Mouse (Mus musculus) myocyte (in vitro differentiated cells): ENCODE results near the gene Plekha4. TPM values are rescaled to one million over a fixed set of nuclear protein-coding genes. Genes with fewer than 3 reads are reported as not detected.

Experiments
- H3K27me3 ChIP-seq: one replicate; pipeline ENCODE4 v1.6.1; 2011; ENCODE audit not compliant: control insufficient read depth, insufficient read depth, insufficient read length
- H3K36me3 ChIP-seq: one replicate; pipeline ENCODE4 v1.6.1; 2011; ENCODE audit not compliant: control insufficient read depth, insufficient read depth
- H3K4me2 ChIP-seq: one replicate; pipeline ENCODE4 v1.6.1; 2011; ENCODE audit warnings: low read depth, control low read depth
- H3K4me3 ChIP-seq: one replicate; pipeline ENCODE4 v1.5.1; 2011; ENCODE audit warnings: mild to moderate bottlenecking, control low read depth, moderate library complexity
- H3K79me2 ChIP-seq: one replicate; pipeline ENCODE4 v1.6.1; 2011; ENCODE audit not compliant: control insufficient read depth, insufficient read depth
- H3ac ChIP-seq: one replicate; pipeline ENCODE4 v1.6.1; 2011; ENCODE audit not compliant: control insufficient read depth, insufficient read length
- CEBPB ChIP-seq: IDR thresholded peaks from 2 replicates; pipeline ENCODE4 v1.6.1; 2011; ENCODE audit warnings: mild to moderate bottlenecking, moderate library complexity; ENCODE audit not compliant: poor library complexity, insufficient read depth, severe bottlenecking
- E2F4 ChIP-seq: IDR thresholded peaks from one replicate; pipeline ENCODE4 v1.6.1; 2011; ENCODE audit warnings: mild to moderate bottlenecking, control low read depth, moderate library complexity; ENCODE audit not compliant: insufficient read depth
- MAX ChIP-seq: IDR thresholded peaks from one replicate; pipeline ENCODE4 v1.6.1; 2011; ENCODE audit warnings: low read depth, mild to moderate bottlenecking, control low read depth
- MYOD1 ChIP-seq, 3 experiments: IDR thresholded peaks; one replicate each; pipeline ENCODE4 v1.6.1; 2011; ENCODE audit warnings: control low read depth in 2 of 3, low read depth in 2 of 3, mild to moderate bottlenecking in 2 of 3, moderate library complexity in 1 of 3; ENCODE audit not compliant: insufficient read length in 2 of 3, control insufficient read depth in 1 of 3
- MYOG ChIP-seq, 3 experiments: IDR thresholded peaks; one replicate each; pipeline ENCODE4 v1.6.1; 2011; ENCODE audit warnings: control low read depth in 2 of 3, low read depth in 2 of 3, mild to moderate bottlenecking in 2 of 3; ENCODE audit not compliant: insufficient read length in 2 of 3, control insufficient read depth in 1 of 3, insufficient read depth in 1 of 3
- POLR2A ChIP-seq: IDR thresholded peaks from one replicate; pipeline ENCODE4 v1.6.1; 2011; ENCODE audit warnings: low read depth, mild to moderate bottlenecking, control low read depth, moderate library complexity; ENCODE audit not compliant: insufficient read length
- POLR2AphosphoS2 ChIP-seq: IDR thresholded peaks from one replicate; pipeline ENCODE4 v1.6.1; 2011; ENCODE audit warnings: low read depth, control low read depth; ENCODE audit not compliant: insufficient read length
- REST ChIP-seq: IDR thresholded peaks from one replicate; pipeline ENCODE4 v1.6.1; 2011; ENCODE audit warnings: mild to moderate bottlenecking, control low read depth, moderate library complexity; ENCODE audit not compliant: insufficient read depth, insufficient read length
- SRF ChIP-seq: IDR thresholded peaks from one replicate; pipeline ENCODE4 v1.6.1; 2011; ENCODE audit warnings: low read depth; ENCODE audit not compliant: control insufficient read depth, insufficient read length
- TCF12 ChIP-seq: IDR thresholded peaks from one replicate; pipeline ENCODE4 v1.6.1; 2011; ENCODE audit warnings: mild to moderate bottlenecking, control low read depth; ENCODE audit not compliant: poor library complexity, insufficient read depth, severe bottlenecking
- TCF3 ChIP-seq: IDR thresholded peaks from one replicate; pipeline ENCODE4 v1.6.1; 2011; ENCODE audit warnings: low read depth, control low read depth; ENCODE audit not compliant: insufficient read length
- USF1 ChIP-seq: IDR thresholded peaks from one replicate; pipeline ENCODE4 v1.6.1; 2011; ENCODE audit warnings: low read depth, mild to moderate bottlenecking, control low read depth, moderate library complexity
- polyA plus RNA-seq: library from polyadenylated mRNA; unstranded; fragments of >200 nt; fragmentation: generic; extraction: Trizol; gene quantifications from one replicate; pipeline ENCODE4 v1.2.1, GENCODE M21; 2012; ENCODE audit warnings: missing spikeins

Gene Plekha4
- polyA plus RNA-seq, 1 experiment, result 2.6 TPM

- Histone ChIP-seq H3K36me3 (no peaks in the 10 kb centered on the region), H3K27me3 (no peaks in the 10 kb centered on the region), H3K4me3 (no peak overlapping the region), H3ac (no peak overlapping the region), H3K79me2 (peaks cover 5% of the 10 kb centered on the region), H3K4me2 (peak overlapping the region; percentile 78)
- TF ChIP-seq SRF, result no peak
- no peak for TF ChIP-seq MYOD1 (IDR thresholded peaks at IDR 0.05; ENCODE audit: control insufficient read depth in 1 of 3, insufficient read length in 2 of 3, low read depth in 2 of 3)
- TF ChIP-seq MYOG (IDR thresholded peaks at IDR 0.05; ENCODE audit: control insufficient read depth in 1 of 3, insufficient read depth in 1 of 3, insufficient read length in 2 of 3, low read depth in 2 of 3), result no peak
- no peak for TF ChIP-seq TCF12
- no peak for TF ChIP-seq POLR2AphosphoS2
- no peak for TF ChIP-seq MAX
- TF ChIP-seq TCF3, result no peak
- no peak for TF ChIP-seq CEBPB
- TF ChIP-seq E2F4, result no peak
- TF ChIP-seq USF1, result no peak
- TF ChIP-seq REST, result no peak
- no peak for TF ChIP-seq POLR2A
Observed at GRCm38 (mm10) chr7:45567112-45567779, 41.1 kb downstream of the Plekha4 start.

- TF ChIP-seq TCF12 (no peak), POLR2AphosphoS2 (no peak), USF1 (no peak), POLR2A (peak; percentile 15)
- no peak overlapping the region for H3ac ChIP-seq
- peak overlapping the region; percentile 78 for H3K4me2 ChIP-seq
- peaks cover 5% of the 10 kb centered on the region for H3K79me2 ChIP-seq
- H3K27me3 ChIP-seq, result no peaks in the 10 kb centered on the region
- no peak overlapping the region for H3K4me3 ChIP-seq
- no peaks in the 10 kb centered on the region for H3K36me3 ChIP-seq
Observed at GRCm38 (mm10) chr7:45567780-45568516, 41.8 kb downstream of the Plekha4 start.

GRCm38 (mm10) chr7:45568601-45569473 lies 42.7 kb downstream of the Plekha4 start:
- Histone ChIP-seq H3K27me3 (no peaks in the 10 kb centered on the region), H3K79me2 (peaks cover 5% of the 10 kb centered on the region), H3K4me2 (peak overlapping the region; percentile 78), H3K4me3 (no peak overlapping the region), H3ac (no peak overlapping the region), H3K36me3 (no peaks in the 10 kb centered on the region)
- TF ChIP-seq MYOD1 (IDR thresholded peaks at IDR 0.05; ENCODE audit: control insufficient read depth in 1 of 3, insufficient read length in 2 of 3, low read depth in 2 of 3) (no peak), TCF12 (no peak), MYOG (IDR thresholded peaks at IDR 0.05; ENCODE audit: control insufficient read depth in 1 of 3, insufficient read depth in 1 of 3, insufficient read length in 2 of 3, low read depth in 2 of 3) (no peak), POLR2A (no peak), CEBPB (no peak), USF1 (no peak), TCF3 (no peak), E2F4 (no peak), SRF (no peak), MAX (no peak)

- Histone ChIP-seq H3K4me2 (peak within 1 kb of the TSS; percentile 70), H3K36me3 (no peaks in the 10 kb centered on the region), H3K79me2 (peaks cover 5% of the 10 kb centered on the region), H3ac (peak within 1 kb of the TSS; percentile 65), H3K4me3 (peak within 1 kb of the TSS; percentile 46), H3K27me3 (no peaks in the 10 kb centered on the region)
- TF ChIP-seq MYOD1 (IDR thresholded peaks at IDR 0.05; ENCODE audit: control insufficient read depth in 1 of 3, insufficient read length in 2 of 3, low read depth in 2 of 3) (peak in 2 of 3 experiments; percentile 55 to 90), POLR2AphosphoS2 (peak; percentile 80), MAX (no peak), MYOG (IDR thresholded peaks at IDR 0.05; ENCODE audit: control insufficient read depth in 1 of 3, insufficient read depth in 1 of 3, insufficient read length in 2 of 3, low read depth in 2 of 3) (peak in 2 of 3 experiments; percentile 44 to 79), SRF (no peak), POLR2A (peak; percentile 77), TCF3 (no peak)
Observed at GRCm38 (mm10) chr7:45570103-45570741, 44.1 kb downstream of the Plekha4 start, which contains the start of gene Bcat2. Bcat2 (plus strand) TSS chr7:45570153.
